Mouse (Mus musculus): ENCODE data around the gene Cyp2j13.
"Not testable (repeated sequence)": the region's sequence is repeated elsewhere in the genome, so short reads cannot be mapped to it uniquely, and the experiment has no call there.

Gene Cyp2j13

GRCm38 (mm10) chr4:96077261-96078125 is at the start of gene Cyp2j13:
TSS of gene Cyp2j13 (minus strand) at chr4:96077546.
- in situ Hi-C loops (cut with MboI, MseI) = no loop called here

DNA sequence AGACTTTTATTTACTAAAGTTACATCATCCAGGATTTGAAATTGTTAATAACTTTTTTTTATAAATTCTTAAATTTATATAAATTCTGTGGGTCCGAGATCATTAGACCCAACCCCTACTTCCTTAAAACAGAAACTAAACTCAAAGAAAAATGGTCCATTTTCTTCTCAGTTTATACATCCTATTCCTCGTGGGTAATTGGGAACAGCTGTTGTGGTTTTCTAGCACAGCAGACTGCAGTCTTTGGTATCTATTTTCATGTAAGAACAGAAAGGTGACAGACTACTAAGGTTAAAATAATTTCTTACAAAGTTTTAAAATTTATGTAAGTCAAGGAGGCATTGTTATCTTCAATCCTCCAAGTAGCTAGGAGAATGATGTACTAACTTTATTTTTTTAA is 19.5 kb upstream of the Cyp2j13 start:
- in situ Hi-C loops (cut with MboI, MseI) = no loop called here

- in situ Hi-C loops (cut with MboI, MseI) = no loop called here
These were observed 14.5 kb upstream of the Cyp2j13 start for GRCm38 (mm10) chr4:96091869-96092268.

GRCm38 (mm10) chr4:96089356-96090048 is 12.2 kb upstream of the Cyp2j13 start:
- in situ Hi-C loops (cut with MboI, MseI) = not testable (repeated sequence)

DNA sequence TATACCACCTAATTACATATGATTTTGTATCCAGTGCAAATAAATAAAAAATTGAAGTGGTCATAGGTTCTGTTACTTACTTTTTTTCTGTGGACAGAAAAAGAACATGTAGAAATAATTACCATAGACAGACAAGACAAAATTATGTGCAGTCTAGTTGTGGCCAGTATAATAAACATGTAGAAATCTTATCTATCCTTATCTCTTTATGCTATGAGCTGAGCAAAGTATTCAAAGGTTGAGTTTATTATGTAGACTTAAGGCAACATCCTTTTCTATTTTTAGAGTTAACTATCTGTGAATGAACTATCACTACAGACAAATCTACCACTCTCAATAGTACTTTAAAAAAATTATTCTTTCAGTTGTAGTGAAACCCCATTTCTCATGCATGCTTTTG is 962 bp upstream of the Cyp2j13 start:
- in situ Hi-C loops (cut with MboI, MseI) = no loop called here

DNA sequence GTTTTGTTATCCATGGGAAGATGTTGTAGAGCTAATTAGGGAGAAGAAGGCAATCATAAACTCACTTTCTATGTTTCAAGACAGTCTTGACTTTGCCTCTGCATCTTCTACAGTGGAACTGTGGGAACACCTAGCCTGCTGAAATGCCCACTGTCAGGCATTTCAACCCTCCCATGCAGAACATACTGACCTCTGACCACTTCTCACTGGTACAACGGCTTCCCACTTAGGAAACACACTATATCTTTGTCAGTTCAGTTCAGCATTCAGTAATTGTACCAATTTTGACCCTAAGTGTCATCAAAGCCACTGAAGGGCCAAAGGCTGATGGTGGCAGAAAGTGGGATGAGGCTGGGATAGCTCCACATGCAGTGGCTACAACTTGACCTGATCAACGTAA is 15.3 kb downstream of the Cyp2j13 start:
- in situ Hi-C loops (cut with MboI, MseI) = no loop called here

- in situ Hi-C loops (cut with MboI, MseI) = no loop called here
These were observed 17.2 kb downstream of the Cyp2j13 start for GRCm38 (mm10) chr4:96060106-96060505.

DNA sequence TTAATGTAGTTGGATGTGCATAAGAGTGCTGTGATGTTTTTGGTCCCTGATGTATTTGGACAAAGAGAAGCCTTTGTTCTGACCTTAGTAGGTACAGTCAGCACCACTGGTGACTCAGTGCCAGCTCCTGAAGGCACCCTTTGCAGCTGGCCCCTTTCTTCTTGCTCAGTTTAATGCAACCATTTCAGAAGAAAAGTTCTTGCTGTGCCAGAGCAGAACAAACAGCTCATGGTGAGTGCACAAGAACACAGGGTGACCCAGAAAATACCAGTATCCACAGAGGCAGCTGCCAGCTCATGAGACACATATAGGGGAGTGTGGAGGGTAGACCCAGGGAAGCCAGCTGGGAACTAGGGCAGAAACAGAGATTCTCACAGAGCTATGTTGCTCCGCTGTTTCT is 48.9 kb downstream of the Cyp2j13 start:
- in situ Hi-C loops (cut with MboI, MseI) = no loop called here

DNA sequence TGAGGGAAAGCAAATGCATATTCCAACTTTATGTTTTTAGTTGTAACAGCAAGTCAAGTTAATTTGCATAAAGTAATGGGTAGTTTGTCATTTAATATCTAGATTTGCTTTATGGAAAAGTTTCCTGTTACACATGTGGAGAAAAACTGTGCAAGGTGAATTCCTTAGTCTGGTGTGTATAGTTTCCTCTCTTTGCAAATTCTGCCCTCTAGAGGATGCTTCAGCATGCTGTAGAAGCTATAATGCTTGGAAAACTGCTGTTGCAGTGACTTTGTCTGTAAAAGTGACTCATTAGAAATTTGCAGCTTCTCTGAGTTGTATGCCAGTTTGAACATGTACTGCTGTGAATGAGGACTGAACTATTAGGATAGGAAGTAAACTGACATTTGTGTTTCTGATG is 54.5 kb downstream of the Cyp2j13 start:
- in situ Hi-C loops (cut with MboI, MseI) = no loop called here

DNA sequence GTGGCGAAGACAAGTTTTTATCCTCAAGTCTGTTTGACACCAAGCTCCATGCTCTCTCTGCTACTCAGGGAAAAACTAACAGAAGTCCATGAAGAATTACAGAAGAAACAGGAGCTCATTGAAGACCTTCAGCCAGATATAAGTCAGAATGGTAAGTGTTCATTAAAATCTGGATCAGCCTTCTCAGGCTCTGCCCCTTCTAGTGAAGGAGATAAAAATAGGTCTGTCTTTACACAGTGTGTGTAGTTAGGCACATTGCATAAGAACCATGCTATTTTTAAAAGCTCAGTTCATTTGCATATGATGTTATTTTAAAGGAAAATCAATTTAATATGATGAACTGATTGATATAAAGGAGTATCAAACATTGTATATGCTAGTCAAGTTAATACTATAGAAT is 60.5 kb downstream of the Cyp2j13 start:
- in situ Hi-C loops (cut with MboI, MseI) = no loop called here

DNA sequence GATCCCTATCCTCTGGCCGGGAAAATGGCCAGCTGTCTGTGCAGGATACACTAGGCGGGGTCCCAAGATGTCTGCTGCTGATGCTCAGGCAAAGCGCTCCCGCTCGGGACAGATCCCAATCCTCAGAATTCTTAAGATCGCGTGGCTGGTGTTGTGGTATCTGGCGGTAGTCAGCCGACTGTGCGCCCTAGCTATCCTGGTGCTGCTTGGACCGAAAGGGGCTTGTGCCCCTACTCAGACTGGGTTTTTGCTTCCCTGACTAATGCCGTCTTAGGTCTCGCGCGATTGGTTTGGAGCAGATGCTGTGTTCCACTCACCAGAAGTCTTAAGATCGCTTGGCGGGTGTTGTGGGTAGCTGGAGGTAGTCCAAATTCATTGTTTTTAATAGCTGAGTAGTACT is 95.1 kb downstream of the Cyp2j13 start:
- in situ Hi-C loops (cut with MboI, MseI) = not testable (repeated sequence)

Measured in regulatory T cell (primary cell).